Mouse (Mus musculus): ENCODE results near the gene Rec114.
A peak's percentile ranks its signal among the peaks of the same experiment; 100 is the strongest.

Gene Rec114

GRCm38 (mm10) chr9:58718964-58719363 is 24.8 kb downstream of the Rec114 start:
- DNase-seq (ENCODE audit: low read depth, low spot score) = no peak

- DNase-seq (ENCODE audit: low read depth, low spot score) = no peak
Observed at GRCm38 (mm10) chr9:58716886-58717285, 26.9 kb downstream of the Rec114 start.

GRCm38 (mm10) chr9:58710642-58711041 is 33.1 kb downstream of the Rec114 start:
- DNase-seq (ENCODE audit: low read depth, low spot score) = no peak

GRCm38 (mm10) chr9:58709939-58710338 is 33.8 kb downstream of the Rec114 start:
- peak; percentile 61 for DNase-seq (ENCODE audit: low read depth, low spot score)

GRCm38 (mm10) chr9:58707796-58708195 is 36.0 kb downstream of the Rec114 start:
- DNase-seq (ENCODE audit: low read depth, low spot score) = no peak

GRCm38 (mm10) chr9:58706024-58706423 is 37.7 kb downstream of the Rec114 start:
- DNase-seq (ENCODE audit: low read depth, low spot score) = no peak

GRCm38 (mm10) chr9:58703766-58704165 is 40.0 kb downstream of the Rec114 start:
- no peak for DNase-seq (ENCODE audit: low read depth, low spot score)

GRCm38 (mm10) chr9:58701751-58702150 is 42.0 kb downstream of the Rec114 start:
- DNase-seq (ENCODE audit: low read depth, low spot score) = no peak

- no peak for DNase-seq (ENCODE audit: low read depth, low spot score)
Observed at GRCm38 (mm10) chr9:58698486-58698885, 45.3 kb downstream of the Rec114 start.

GRCm38 (mm10) chr9:58691471-58691870 is 52.3 kb downstream of the Rec114 start:
- no peak for DNase-seq (ENCODE audit: low read depth, low spot score)

GRCm38 (mm10) chr9:58690701-58691100 is 53.1 kb downstream of the Rec114 start:
- no peak for DNase-seq (ENCODE audit: low read depth, low spot score)

GRCm38 (mm10) chr9:58688076-58688475 is 55.7 kb downstream of the Rec114 start:
- no peak for DNase-seq (ENCODE audit: low read depth, low spot score)

GRCm38 (mm10) chr9:58685290-58685689 is 58.5 kb downstream of the Rec114 start:
- DNase-seq (ENCODE audit: low read depth, low spot score) = no peak

GRCm38 (mm10) chr9:58683372-58683771 is 60.4 kb downstream of the Rec114 start:
- DNase-seq (ENCODE audit: low read depth, low spot score) = no peak

- DNase-seq (ENCODE audit: low read depth, low spot score) = no peak
Observed at GRCm38 (mm10) chr9:58682106-58682505, 61.7 kb downstream of the Rec114 start.

GRCm38 (mm10) chr9:58681411-58681810 is 62.4 kb downstream of the Rec114 start:
- DNase-seq (ENCODE audit: low read depth, low spot score) = no peak

- DNase-seq (ENCODE audit: low read depth, low spot score) = peak; percentile 43
Observed at GRCm38 (mm10) chr9:58675371-58675770, 68.4 kb downstream of the Rec114 start.

- DNase-seq (ENCODE audit: low read depth, low spot score) = no peak
Observed at GRCm38 (mm10) chr9:58674736-58675135, 69.0 kb downstream of the Rec114 start.

- no peak for DNase-seq (ENCODE audit: low read depth, low spot score)
Observed at GRCm38 (mm10) chr9:58672474-58672873, 71.3 kb downstream of the Rec114 start.

- no peak for DNase-seq (ENCODE audit: low read depth, low spot score)
Observed at GRCm38 (mm10) chr9:58669819-58670218, 73.9 kb downstream of the Rec114 start.

- DNase-seq (ENCODE audit: low read depth, low spot score) = no peak
Observed at GRCm38 (mm10) chr9:58669071-58669470, 74.7 kb downstream of the Rec114 start.

GRCm38 (mm10) chr9:58668171-58668570 is 75.6 kb downstream of the Rec114 start:
- DNase-seq (ENCODE audit: low read depth, low spot score) = no peak

GRCm38 (mm10) chr9:58667244-58667643 is 76.5 kb downstream of the Rec114 start:
- no peak for DNase-seq (ENCODE audit: low read depth, low spot score)

GRCm38 (mm10) chr9:58666191-58666590 is 77.6 kb downstream of the Rec114 start:
- no peak for DNase-seq (ENCODE audit: low read depth, low spot score)

All from forelimb bud, embryonic 11.5 days (tissue).